Mouse (Mus musculus) Muller cell, postnatal 12 days (primary cell): ENCODE measurements at regions not wholly inside any gene's neighbourhood (a gene's known extent, or its start where the extent isn't known, plus 50 kb on each side); places are given as distances from the start of the nearest gene placed in this dataset.

ENCODE experiments used
- DNase-seq: peaks from one replicate; pipeline ENCODE4 v3.0.0-alpha.2; 2015; ENCODE audit errors: inconsistent ontology term

- DNase-seq = no peak
Observed at GRCm38 (mm10) chr14:113112320-113112719, 202.1 kb upstream of the Tpm3-rs7 start.

- DNase-seq = no peak
Observed at GRCm38 (mm10) chr14:113138823-113139222, 175.6 kb upstream of the Tpm3-rs7 start.

GRCm38 (mm10) chr14:113168584-113168983 is 145.8 kb upstream of the Tpm3-rs7 start:
- no peak for DNase-seq

DNA sequence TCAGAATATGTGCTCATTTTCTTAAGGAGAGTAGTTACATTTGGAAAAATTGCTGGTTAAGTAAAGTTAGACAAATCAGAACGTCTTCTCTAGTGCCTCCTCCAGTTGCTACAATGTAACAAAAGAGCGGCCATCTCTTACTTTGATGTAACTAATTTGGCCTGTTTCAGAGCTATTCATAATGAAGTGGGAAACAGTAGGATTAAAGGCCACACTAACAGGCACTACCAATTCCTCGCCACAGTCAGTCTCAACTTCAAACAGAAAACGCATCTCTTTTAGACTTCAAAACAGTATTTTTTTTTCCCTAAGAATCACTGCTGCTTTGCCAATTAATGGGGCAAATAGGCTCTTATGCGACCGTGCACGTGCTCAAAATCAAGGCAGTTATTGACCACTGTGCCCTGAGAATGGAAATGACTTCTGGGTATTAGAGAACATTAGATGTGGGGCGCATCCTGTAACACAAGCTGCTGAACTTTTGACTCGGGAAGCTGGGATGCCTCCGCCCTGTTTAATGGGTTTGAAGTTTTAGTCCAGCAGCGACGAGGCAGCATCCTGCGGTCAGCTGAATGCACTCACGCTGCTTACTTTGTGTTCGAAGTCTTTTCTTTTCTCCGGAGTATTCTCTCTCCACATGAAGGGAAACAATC is 131.9 kb upstream of the Tpm3-rs7 start:
- DNase-seq = peak; percentile 29

GRCm38 (mm10) chr14:113211968-113212367 is 102.4 kb upstream of the Tpm3-rs7 start:
- no peak for DNase-seq
